Mouse (Mus musculus) brain, embryonic 14.5 days (tissue): ENCODE results near the gene Chst12.

Experiments
- CTCF ChIP-seq: fragments of 200-500 bp; IDR thresholded peaks from 2 replicates; pipeline ENCODE4 v1.5.1; 2012; ENCODE audit warnings: inconsistent platforms, mild to moderate bottlenecking, moderate library complexity, borderline replicate concordance; ENCODE audit not compliant: insufficient read depth, insufficient read length; ENCODE audit errors: extremely low read depth
- POLR2A ChIP-seq: fragments of 200-500 bp; IDR thresholded peaks from 2 replicates; pipeline ENCODE4 v1.6.1; 2012; ENCODE audit warnings: mild to moderate bottlenecking, inconsistent platforms, borderline replicate concordance; ENCODE audit not compliant: poor library complexity, insufficient read depth, insufficient read length, severe bottlenecking; ENCODE audit errors: extremely low read depth

DNA sequence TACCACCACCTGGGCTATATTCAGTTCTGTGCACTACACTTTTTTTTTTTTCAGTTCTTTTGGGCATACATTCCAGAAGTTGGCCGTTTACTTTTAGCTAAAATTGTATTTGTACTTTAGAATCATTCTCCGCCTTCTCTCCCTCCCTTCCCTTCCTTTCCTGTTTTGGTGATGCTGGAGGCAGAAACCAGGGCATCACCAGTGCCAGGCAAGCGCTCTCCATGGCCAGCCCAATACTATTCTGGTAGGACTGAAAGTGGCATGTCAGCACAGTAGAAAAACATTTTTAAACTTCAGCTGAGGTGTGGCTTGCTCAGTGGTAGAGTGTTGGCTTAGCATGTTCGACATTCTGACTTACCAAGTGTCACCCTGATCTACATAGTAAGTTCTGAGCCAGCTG lies 23.9 kb upstream of the Chst12 start:
- TF ChIP-seq POLR2A: no peak
- no peak for TF ChIP-seq CTCF
